ENCODE assay signal across 13 mouse cellular contexts in the genomic region with DNA sequence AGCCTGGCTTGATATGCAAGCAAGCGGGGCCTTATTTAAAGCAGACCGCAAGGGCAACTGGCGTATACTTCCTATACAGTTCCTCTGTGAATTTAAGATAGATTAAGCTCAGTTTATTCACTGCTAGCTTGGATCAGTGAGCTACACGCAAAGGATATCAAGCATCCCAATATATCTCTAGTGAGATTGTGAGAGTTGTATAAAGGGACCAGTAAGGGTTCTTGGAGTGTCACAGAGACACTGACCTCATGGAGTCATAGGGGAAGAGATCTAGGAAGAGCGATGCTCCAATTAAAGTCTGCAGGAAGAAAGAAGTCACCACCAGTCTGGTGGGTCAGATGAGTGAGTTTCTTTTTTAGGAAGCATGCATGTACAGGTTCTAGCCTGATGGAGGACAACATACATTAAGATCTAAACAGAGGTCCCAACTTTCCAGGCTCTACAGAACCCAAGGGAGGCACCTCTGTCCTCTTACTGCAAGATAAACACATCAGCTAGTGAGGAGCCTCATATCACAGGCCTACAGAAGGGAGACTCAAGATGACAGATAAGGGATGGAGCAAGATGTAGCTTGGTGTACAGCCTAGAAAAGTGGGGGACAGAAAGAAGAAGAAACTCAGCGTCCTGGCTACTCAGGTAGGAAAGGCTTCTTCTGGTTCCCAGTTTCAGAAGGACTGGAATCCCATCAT.
DNase-seq lines count a peak whose midpoint lies in the region; ATAC-seq and TF ChIP-seq lines count a peak whose summit lies in the region.
"Had no signal": no experiment of that assay in that cellular context is flagged by ENCODE, and none has a peak within 500 bp of the region (broad histone marks: within the 10 kb centered on the region; RNA-seq: fewer than 3 reads in every experiment).

No protein-coding gene starts in this region.

- 61% methylated on average over 6 of the region's 6 CpGs for WGBS in liver, embryonic 12.5 days (ENCODE audit: insufficient replicate concordance)

- peak overlapping the region; percentile 63 for H3K4me2 ChIP-seq in liver, embryonic 12.5 days
- H3K4me2 ChIP-seq: midbrain, embryonic 12.5 days had no signal

- peak; percentile 99 for ATAC-seq in liver, embryonic 12.5 days

- TF ChIP-seq CTCF in layer of hippocampus, adult 2 months (conservative IDR thresholded peaks at IDR 0.05): no peak

- peak overlapping the region; percentile 43 for H3K27ac ChIP-seq in layer of hippocampus, adult 2 months
- H3K27ac ChIP-seq in liver, embryonic 12.5 days: peak overlapping the region; percentile 93
- H3K27ac ChIP-seq: heart, adult 2 months; kidney, postnatal 0 days; midbrain, embryonic 12.5 days had no signal

- 0 out of 2 replicates have a peak, but pooled peaks cover 8% of the 10 kb centered on the region for H3K36me3 ChIP-seq in liver, embryonic 12.5 days
- H3K36me3 ChIP-seq: midbrain, embryonic 12.5 days had no signal

- no peak for DNase-seq in layer of hippocampus, adult 2 months (ENCODE audit: low spot score in 2 of 2)
- no peak for DNase-seq in layer of hippocampus, adult 11-12 months (ENCODE audit: low spot score)
- DNase-seq in c-Kit-positive CD71-positive TER-119-negative erythroid progenitor cells, embryonic 14.5 days (ENCODE audit: low read depth): peak; percentile 66
- peak; percentile 22 to 50 for DNase-seq in spleen, postnatal 36 days (ENCODE audit: low spot score in 2 of 2)
- no peak for DNase-seq in urinary bladder, postnatal 25 days (ENCODE audit: low spot score)
- DNase-seq in right cerebral cortex, postnatal 25 days: no peak
- DNase-seq in ovary, postnatal 14 days (ENCODE audit: low spot score): no peak
- DNase-seq: cerebellum, adult 9-10 months; heart, adult 2 months; heart, postnatal 36 days had no signal

- no peaks in the 10 kb centered on the region for H3K27me3 ChIP-seq in liver, embryonic 12.5 days (replicated peaks)
- H3K27me3 ChIP-seq: midbrain, embryonic 12.5 days had no signal

- peaks cover 62% of the 10 kb centered on the region for H3K4me1 ChIP-seq in liver, embryonic 12.5 days

- H3K9me3 ChIP-seq in liver, embryonic 12.5 days (replicated peaks): no peaks in the 10 kb centered on the region
- H3K9me3 ChIP-seq: midbrain, embryonic 12.5 days had no signal

- peak overlapping the region; percentile 59 for H3K9ac ChIP-seq in liver, embryonic 12.5 days
- H3K9ac ChIP-seq: midbrain, embryonic 12.5 days had no signal

- no peak overlapping the region for H3K4me3 ChIP-seq in layer of hippocampus, adult 2 months
- H3K4me3 ChIP-seq in liver, embryonic 12.5 days: peak overlapping the region; percentile 46
- H3K4me3 ChIP-seq: heart, adult 2 months; midbrain, embryonic 12.5 days had no signal

Comparison
In these comparisons a context has a peak if more than half of its experiments do, and no peak if none do; other contexts are left out.
1. DNase-seq: peak in c-Kit-positive CD71-positive TER-119-negative erythroid progenitor cells, embryonic 14.5 days (single experiment) and spleen, postnatal 36 days (2 of 2); none in layer of hippocampus, adult 2 months (0 of 2), layer of hippocampus, adult 11-12 months (single experiment), urinary bladder, postnatal 25 days (single experiment), right cerebral cortex, postnatal 25 days (single experiment) and ovary, postnatal 14 days (single experiment).